Mouse (Mus musculus) thymus, postnatal 25 days (tissue): Measurements from ENCODE around the gene Fam207a.

Experiments
- DNase-seq: peaks from one replicate; pipeline ENCODE4 v3.0.0; 2022

Fam207a gene

GRCm38 (mm10) chr10:77449315-77450158, 66.0 kb downstream of the Fam207a start:
- DNase-seq, result no peak

GRCm38 (mm10) chr10:77448698-77449247, 66.8 kb downstream of the Fam207a start:
- no peak for DNase-seq

GRCm38 (mm10) chr10:77448209-77448608, 67.4 kb downstream of the Fam207a start:
- DNase-seq, result no peak

- no peak for DNase-seq
Measured at GRCm38 (mm10) chr10:77447755-77448154, 67.8 kb downstream of the Fam207a start.

- DNase-seq, result no peak
Measured at GRCm38 (mm10) chr10:77442250-77442649, 73.3 kb downstream of the Fam207a start.

- DNase-seq, result no peak
Measured at GRCm38 (mm10) chr10:77441812-77442211, 73.8 kb downstream of the Fam207a start.

GRCm38 (mm10) chr10:77440841-77441755, 74.5 kb downstream of the Fam207a start:
- no peak for DNase-seq

GRCm38 (mm10) chr10:77440286-77440685, 75.3 kb downstream of the Fam207a start:
- no peak for DNase-seq

GRCm38 (mm10) chr10:77439026-77439425, 76.6 kb downstream of the Fam207a start:
- DNase-seq, result no peak

- no peak for DNase-seq
Measured at GRCm38 (mm10) chr10:77438021-77438420, 77.6 kb downstream of the Fam207a start.
